Mouse (Mus musculus) bone marrow macrophage, adult 2 months (primary cell): ENCODE measurements around the gene Cmtm7.

Experiments used
- CTCF ChIP-seq: IDR thresholded peaks from 2 replicates; pipeline ENCODE4 v1.5.1; 2012; ENCODE audit warnings: low read depth, mild to moderate bottlenecking, low read length, moderate library complexity
- POLR2A ChIP-seq: IDR thresholded peaks from 2 replicates; pipeline ENCODE4 v1.6.1; 2012; ENCODE audit warnings: mild to moderate bottlenecking, low read depth, low read length, borderline replicate concordance

- TF ChIP-seq CTCF (no peak), POLR2A (no peak)
These were observed 36.5 kb downstream of the Cmtm7 start for GRCm38 (mm10) chr9:114745163-114745562.
